Mouse (Mus musculus): ENCODE results near the gene Ythdc1. TPM values are rescaled to one million over a fixed set of nuclear protein-coding genes. Genes with fewer than 3 reads are reported as not detected.
"Not testable (repeated sequence)": the region's sequence is repeated elsewhere in the genome, so short reads cannot be mapped to it uniquely, and the experiment has no call there.

The Ythdc1 gene
- polyA plus RNA-seq, 1 experiment = 58.5 TPM

- H3K4me1 ChIP-seq (ENCODE audit: control insufficient read depth, insufficient read depth, low read length) = no peaks in the 10 kb centered on the region
Observed at GRCm38 (mm10) chr5:86792807-86793206, 11.2 kb upstream of the Ythdc1 start.

GRCm38 (mm10) chr5:86816795-86817194 is 12.8 kb downstream of the Ythdc1 start:
- Histone ChIP-seq H3K27ac (ENCODE audit: insufficient read depth, low read length) (no peak overlapping the region), H3K4me3 (ENCODE audit: insufficient read depth, low read length) (no peak overlapping the region), H3K4me1 (ENCODE audit: control insufficient read depth, insufficient read depth, low read length) (no peaks in the 10 kb centered on the region)
- no peak for TF ChIP-seq POLR2A (IDR thresholded peaks at IDR 0.05; ENCODE audit: low read depth, low read length)
- no peak for TF ChIP-seq CTCF (IDR thresholded peaks at IDR 0.05; ENCODE audit: borderline replicate concordance, insufficient read depth, low read length)

More at GRCm38 (mm10) chr5:86792807-86793206, 11.2 kb upstream of the Ythdc1 start:
- H3K27ac ChIP-seq (ENCODE audit: insufficient read depth, low read length) = no peak overlapping the region
- H3K4me3 ChIP-seq (ENCODE audit: insufficient read depth, low read length) = no peak overlapping the region
- TF ChIP-seq CTCF (IDR thresholded peaks at IDR 0.05; ENCODE audit: borderline replicate concordance, insufficient read depth, low read length) (no peak), POLR2A (IDR thresholded peaks at IDR 0.05; ENCODE audit: low read depth, low read length) (no peak)

- H3K4me1 ChIP-seq (ENCODE audit: control insufficient read depth, insufficient read depth, low read length); H3K4me3 ChIP-seq (ENCODE audit: insufficient read depth, low read length); H3K27ac ChIP-seq (ENCODE audit: insufficient read depth, low read length): not testable (repeated sequence)
Observed at GRCm38 (mm10) chr5:86836378-86836777, 32.4 kb downstream of the Ythdc1 start.

- Histone ChIP-seq H3K4me1 (ENCODE audit: control insufficient read depth, insufficient read depth, low read length) (no peaks in the 10 kb centered on the region), H3K27ac (ENCODE audit: insufficient read depth, low read length) (peak overlapping the region; percentile 83; the same call in 1 of the 2 replicates), H3K4me3 (ENCODE audit: insufficient read depth, low read length) (no peak overlapping the region)
- TF ChIP-seq POLR2A (IDR thresholded peaks at IDR 0.05; ENCODE audit: low read depth, low read length) (no peak), CTCF (IDR thresholded peaks at IDR 0.05; ENCODE audit: borderline replicate concordance, insufficient read depth, low read length) (no peak)
Observed at GRCm38 (mm10) chr5:86838110-86838509, 34.1 kb downstream of the Ythdc1 start.

GRCm38 (mm10) chr5:86839472-86839871 is 35.5 kb downstream of the Ythdc1 start:
- Histone ChIP-seq H3K27ac (ENCODE audit: insufficient read depth, low read length) (no peak overlapping the region), H3K4me1 (ENCODE audit: control insufficient read depth, insufficient read depth, low read length) (no peaks in the 10 kb centered on the region), H3K4me3 (ENCODE audit: insufficient read depth, low read length) (no peak overlapping the region)
- no peak for TF ChIP-seq CTCF (IDR thresholded peaks at IDR 0.05; ENCODE audit: borderline replicate concordance, insufficient read depth, low read length)
- no peak for TF ChIP-seq POLR2A (IDR thresholded peaks at IDR 0.05; ENCODE audit: low read depth, low read length)

GRCm38 (mm10) chr5:86840207-86840606 is 36.2 kb downstream of the Ythdc1 start:
- no peak overlapping the region for H3K27ac ChIP-seq (ENCODE audit: insufficient read depth, low read length)
- H3K4me3 ChIP-seq (ENCODE audit: insufficient read depth, low read length) = no peak overlapping the region
- no peak for TF ChIP-seq CTCF (IDR thresholded peaks at IDR 0.05; ENCODE audit: borderline replicate concordance, insufficient read depth, low read length)
- no peak for TF ChIP-seq POLR2A (IDR thresholded peaks at IDR 0.05; ENCODE audit: low read depth, low read length)
- H3K4me1 ChIP-seq (ENCODE audit: control insufficient read depth, insufficient read depth, low read length) = no peaks in the 10 kb centered on the region

- not testable (repeated sequence) for H3K27ac ChIP-seq (ENCODE audit: insufficient read depth, low read length); H3K4me3 ChIP-seq (ENCODE audit: insufficient read depth, low read length); H3K4me1 ChIP-seq (ENCODE audit: control insufficient read depth, insufficient read depth, low read length)
Observed at GRCm38 (mm10) chr5:86841261-86841660, 37.2 kb downstream of the Ythdc1 start.

- TF ChIP-seq POLR2A (IDR thresholded peaks at IDR 0.05; ENCODE audit: low read depth, low read length) (no peak), CTCF (IDR thresholded peaks at IDR 0.05; ENCODE audit: borderline replicate concordance, insufficient read depth, low read length) (no peak)
- Histone ChIP-seq H3K27ac (ENCODE audit: insufficient read depth, low read length) (no peak overlapping the region), H3K4me1 (ENCODE audit: control insufficient read depth, insufficient read depth, low read length) (no peaks in the 10 kb centered on the region), H3K4me3 (ENCODE audit: insufficient read depth, low read length) (no peak overlapping the region)
Observed at GRCm38 (mm10) chr5:86850104-86850503, 46.1 kb downstream of the Ythdc1 start.

GRCm38 (mm10) chr5:86851658-86852057 is 47.6 kb downstream of the Ythdc1 start:
- no peak overlapping the region for H3K27ac ChIP-seq (ENCODE audit: insufficient read depth, low read length)
- H3K4me1 ChIP-seq (ENCODE audit: control insufficient read depth, insufficient read depth, low read length) = no peaks in the 10 kb centered on the region
- H3K4me3 ChIP-seq (ENCODE audit: insufficient read depth, low read length) = no peak overlapping the region
- TF ChIP-seq POLR2A (IDR thresholded peaks at IDR 0.05; ENCODE audit: low read depth, low read length) (no peak), CTCF (IDR thresholded peaks at IDR 0.05; ENCODE audit: borderline replicate concordance, insufficient read depth, low read length) (no peak)

GRCm38 (mm10) chr5:86856505-86856904 is 52.5 kb downstream of the Ythdc1 start:
- not testable (repeated sequence) for H3K27ac ChIP-seq (ENCODE audit: insufficient read depth, low read length); H3K4me1 ChIP-seq (ENCODE audit: control insufficient read depth, insufficient read depth, low read length); H3K4me3 ChIP-seq (ENCODE audit: insufficient read depth, low read length)

- no peak for TF ChIP-seq CTCF (IDR thresholded peaks at IDR 0.05; ENCODE audit: borderline replicate concordance, insufficient read depth, low read length)
- TF ChIP-seq POLR2A (IDR thresholded peaks at IDR 0.05; ENCODE audit: low read depth, low read length) = no peak
- Histone ChIP-seq H3K4me1 (ENCODE audit: control insufficient read depth, insufficient read depth, low read length) (no peaks in the 10 kb centered on the region), H3K27ac (ENCODE audit: insufficient read depth, low read length) (no peak overlapping the region), H3K4me3 (ENCODE audit: insufficient read depth, low read length) (no peak overlapping the region)
Observed at GRCm38 (mm10) chr5:86857682-86858081, 53.7 kb downstream of the Ythdc1 start.
